Mouse (Mus musculus) limb, embryonic 12.5 days (tissue): Measurements from ENCODE around the gene Smim12. TPM values are rescaled to one million over a fixed set of nuclear protein-coding genes. Genes with fewer than 3 reads are reported as not detected.

Source experiments
- ATAC-seq: fragments of 200-750 bp; cut with Nextera tagmentation; 2 replicates; pipeline ENCODE4 v1.8.0; 2017; ENCODE audit warnings: low read depth, moderate TSS enrichment; ENCODE audit not compliant: insufficient number of reproducible peaks, insufficient read depth, low FRiP score, low TSS enrichment
- H3K27ac ChIP-seq: fragments of 300-500 bp; sonication (generic); 2 replicates; pipeline ENCODE4 v1.5.1; 2016; ENCODE audit warnings: mild to moderate bottlenecking, moderate library complexity
- H3K27me3 ChIP-seq: fragments of 300-500 bp; sonication (generic); 2 replicates; pipeline ENCODE4 v1.6.1; 2016; ENCODE audit warnings: mild to moderate bottlenecking, moderate library complexity
- H3K36me3 ChIP-seq: fragments of 300-500 bp; sonication (generic); 2 replicates; pipeline ENCODE4 v1.6.1; 2016; ENCODE audit warnings: mild to moderate bottlenecking, moderate library complexity
- H3K4me1 ChIP-seq: fragments of 300-500 bp; sonication (generic); replicated peaks from 2 replicates; pipeline ENCODE4 v1.6.1; 2016
- H3K4me2 ChIP-seq: fragments of 300-500 bp; sonication (generic); 2 replicates; pipeline ENCODE4 v1.6.1; 2016; ENCODE audit warnings: mild to moderate bottlenecking, moderate library complexity
- H3K4me3 ChIP-seq: fragments of 300-500 bp; sonication (generic); replicated peaks from 2 replicates; pipeline ENCODE4 v1.5.1; 2016; ENCODE audit warnings: mild to moderate bottlenecking
- H3K9ac ChIP-seq: fragments of 300-500 bp; sonication (generic); replicated peaks from 2 replicates; pipeline ENCODE4 v1.6.1; 2016; ENCODE audit warnings: mild to moderate bottlenecking, moderate library complexity
- H3K9me3 ChIP-seq: fragments of 300-500 bp; sonication (generic); 2 replicates; pipeline ENCODE4 v1.6.1; 2016; ENCODE audit warnings: mild to moderate bottlenecking, moderate library complexity
- WGBS: fragments of 180-500 bp; shearing (Covaris S2); methylation state at CpG from one replicate; pipeline ENCODE4 v1.1.7; 2016; 5-methylcytosine and 5-hydroxymethylcytosine counted together
- polyA plus RNA-seq: library from polyadenylated mRNA; unstranded; fragments of >200 nt; fragmentation: Nextera tagmentation; extraction: Ambion mirVana; gene quantifications from 2 replicates; pipeline ENCODE4 v1.2.1, GENCODE M21; 2016

The Smim12 gene
- polyA plus RNA-seq, result 49.0 and 52.5 TPM in 2 replicates

GRCm38 (mm10) chr4:127243552-127243951, at the start of gene Smim12:
TSS of gene Smim12 (plus strand) at chr4:127243784.
- Histone ChIP-seq H3K9ac (peak within 1 kb of the TSS; percentile 84), H3K4me3 (peak within 1 kb of the TSS; percentile 96), H3K9me3 (no peaks in the 10 kb centered on the region), H3K27me3 (peaks cover 4% of the 10 kb centered on the region), H3K4me2 (peak within 1 kb of the TSS; percentile 93), H3K4me1 (peaks cover 10% of the 10 kb centered on the region), H3K36me3 (peaks cover 22% of the 10 kb centered on the region), H3K27ac (no peak within 1 kb of the TSS)
- WGBS, result under 1% methylated on average over 29 of the region's 29 CpGs
- peak; percentile 92 for ATAC-seq

DNA sequence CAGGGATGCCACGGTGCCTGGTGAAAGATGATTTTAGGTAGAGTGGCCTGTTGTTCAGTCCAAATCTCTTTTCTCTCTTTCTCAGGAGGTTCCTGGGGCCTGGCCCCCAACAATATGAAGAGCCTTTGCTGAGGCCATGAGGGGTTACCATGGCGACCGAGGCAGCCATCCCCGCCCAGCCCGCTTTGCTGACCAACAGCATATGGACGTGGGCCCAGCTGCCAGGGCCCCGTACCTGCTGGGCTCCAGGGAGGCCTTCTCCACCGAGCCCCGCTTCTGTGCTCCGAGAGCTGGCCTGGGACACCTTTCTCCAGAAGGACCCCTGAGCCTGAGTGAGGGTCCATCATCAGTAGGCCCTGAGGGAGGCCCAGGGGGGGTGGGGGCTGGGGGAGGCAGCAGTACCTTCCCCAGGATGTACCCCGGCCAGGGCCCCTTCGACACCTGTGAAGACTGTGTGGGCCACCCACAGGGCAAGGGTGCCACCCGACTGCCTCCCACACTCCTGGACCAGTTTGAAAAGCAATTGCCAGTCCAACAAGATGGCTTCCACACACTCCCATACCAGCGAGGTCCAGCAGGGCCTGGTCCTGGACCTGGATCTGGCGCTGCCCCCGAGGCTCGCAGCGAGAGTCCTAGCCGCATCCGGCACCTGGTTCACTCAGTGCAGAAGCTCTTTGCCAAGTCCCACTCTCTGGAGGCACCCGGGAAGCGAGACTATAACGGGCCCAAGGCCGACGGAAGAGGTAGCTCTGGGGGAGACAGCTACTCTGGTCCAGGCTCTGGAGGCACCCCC, 48.9 kb upstream of the Smim12 start:
- Histone ChIP-seq H3K27ac (no peak overlapping the region), H3K9ac (no peak overlapping the region), H3K36me3 (no peaks in the 10 kb centered on the region), H3K9me3 (no peaks in the 10 kb centered on the region), H3K4me3 (no peak overlapping the region), H3K27me3 (peaks cover 37% of the 10 kb centered on the region), H3K4me1 (0 out of 2 replicates have a peak, but pooled peaks cover 5% of the 10 kb centered on the region), H3K4me2 (no peak overlapping the region)
- WGBS, result 86% methylated on average over 25 of the region's 25 CpGs
- no peak for ATAC-seq

DNA sequence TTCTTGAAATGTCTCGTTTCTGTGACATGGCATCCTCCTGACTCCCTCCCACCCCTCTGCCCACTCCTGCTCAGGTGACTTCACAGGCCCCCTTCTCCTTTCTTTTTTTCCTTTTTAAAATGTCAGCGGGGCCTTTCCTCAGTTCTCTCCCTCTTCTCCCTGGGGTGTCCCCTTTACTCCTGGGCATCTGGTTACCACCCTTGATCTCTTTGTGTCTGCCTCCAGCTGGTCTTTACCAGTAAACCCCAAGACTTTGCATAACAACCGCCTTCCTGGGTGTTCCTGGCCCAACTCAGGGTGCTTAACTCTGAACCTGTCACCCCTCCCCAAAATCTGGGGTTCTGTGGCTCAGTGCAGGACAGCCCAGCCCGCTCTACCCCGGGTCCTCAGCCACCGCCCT, 45.0 kb upstream of the Smim12 start:
- Histone ChIP-seq H3K4me2 (no peak overlapping the region), H3K27ac (no peak overlapping the region), H3K27me3 (peaks cover 28% of the 10 kb centered on the region), H3K4me1 (peaks cover 14% of the 10 kb centered on the region; the same call in 1 of the 2 replicates), H3K36me3 (no peaks in the 10 kb centered on the region), H3K4me3 (no peak overlapping the region), H3K9me3 (no peaks in the 10 kb centered on the region), H3K9ac (no peak overlapping the region)
- 37% methylated on average over 6 of the region's 6 CpGs for WGBS
- ATAC-seq, result no peak

DNA sequence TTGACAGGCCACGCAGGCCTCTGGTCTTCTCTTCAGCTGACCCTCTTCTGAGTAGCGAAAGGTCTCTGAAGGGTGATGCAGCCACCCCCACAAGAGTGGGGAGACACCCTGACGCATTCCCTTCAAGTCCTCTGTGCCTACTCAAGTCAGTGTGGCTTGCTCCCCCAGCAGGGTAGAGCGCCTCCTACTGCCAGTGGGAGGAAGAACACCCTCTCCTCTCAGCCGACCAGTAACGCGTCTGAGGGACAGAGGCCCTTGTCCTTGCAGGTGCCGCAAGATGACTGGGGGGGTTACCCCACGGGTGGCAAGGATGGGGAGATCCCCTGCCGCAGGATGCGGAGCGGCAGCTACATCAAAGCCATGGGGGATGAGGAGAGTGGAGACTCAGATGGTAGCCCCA, 44.2 kb upstream of the Smim12 start:
- ATAC-seq, result no peak
- no peaks in the 10 kb centered on the region for H3K36me3 ChIP-seq
- H3K4me3 ChIP-seq, result no peak overlapping the region
- peaks cover 28% of the 10 kb centered on the region for H3K27me3 ChIP-seq
- WGBS, result 61% methylated on average over 12 of the region's 12 CpGs
- H3K9me3 ChIP-seq, result no peaks in the 10 kb centered on the region
- H3K4me2 ChIP-seq, result no peak overlapping the region
- no peak overlapping the region for H3K27ac ChIP-seq
- no peak overlapping the region for H3K9ac ChIP-seq
- H3K4me1 ChIP-seq, result peaks cover 11% of the 10 kb centered on the region; the same call in 1 of the 2 replicates

DNA sequence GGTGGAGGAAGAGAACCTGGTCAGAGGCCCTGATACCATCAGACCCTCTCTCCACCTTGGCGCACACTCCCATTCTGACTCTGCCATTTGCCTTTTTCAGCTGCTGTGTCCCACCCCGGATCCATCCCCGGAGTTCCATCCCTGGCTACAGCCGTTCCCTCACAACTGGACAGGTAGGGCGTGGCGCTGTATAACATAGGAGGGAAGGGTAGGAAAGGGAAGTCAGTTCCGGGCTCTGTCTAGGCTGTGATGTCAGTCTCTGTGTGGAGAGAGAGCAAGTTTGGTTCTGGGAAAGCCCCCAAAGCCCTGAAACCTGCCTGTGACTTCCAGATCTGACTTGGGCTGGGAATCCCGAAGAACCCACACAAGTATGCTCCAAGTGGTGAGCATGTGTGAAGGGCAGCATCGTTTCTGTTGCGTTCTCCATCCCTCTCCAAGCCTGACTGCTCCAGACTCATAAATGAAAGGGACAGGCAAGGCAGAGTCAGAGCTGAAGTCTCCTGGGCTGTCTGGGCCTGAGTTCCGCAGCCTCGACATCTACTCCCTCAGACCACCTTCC, 43.3 kb upstream of the Smim12 start:
- ATAC-seq, result no peak
- WGBS, result 91% methylated on average over 12 of the region's 12 CpGs
- Histone ChIP-seq H3K27me3 (peaks cover 28% of the 10 kb centered on the region), H3K9ac (no peak overlapping the region), H3K36me3 (no peaks in the 10 kb centered on the region), H3K4me2 (no peak overlapping the region), H3K27ac (no peak overlapping the region), H3K9me3 (no peaks in the 10 kb centered on the region), H3K4me3 (no peak overlapping the region), H3K4me1 (peaks cover 11% of the 10 kb centered on the region; the same call in 1 of the 2 replicates)

GRCm38 (mm10) chr4:127200769-127201617, 42.6 kb upstream of the Smim12 start:
- H3K27ac ChIP-seq, result no peak overlapping the region
- H3K36me3 ChIP-seq, result no peaks in the 10 kb centered on the region
- H3K4me3 ChIP-seq, result no peak overlapping the region
- H3K9me3 ChIP-seq, result no peaks in the 10 kb centered on the region
- H3K9ac ChIP-seq, result no peak overlapping the region
- no peak overlapping the region for H3K4me2 ChIP-seq
- ATAC-seq, result 0 out of 2 replicates have a peak, but pooled peaks have one; percentile 37
- 70% methylated on average over 13 of the region's 13 CpGs for WGBS
- peaks cover 28% of the 10 kb centered on the region for H3K27me3 ChIP-seq
- H3K4me1 ChIP-seq, result peaks cover 11% of the 10 kb centered on the region; the same call in 1 of the 2 replicates

DNA sequence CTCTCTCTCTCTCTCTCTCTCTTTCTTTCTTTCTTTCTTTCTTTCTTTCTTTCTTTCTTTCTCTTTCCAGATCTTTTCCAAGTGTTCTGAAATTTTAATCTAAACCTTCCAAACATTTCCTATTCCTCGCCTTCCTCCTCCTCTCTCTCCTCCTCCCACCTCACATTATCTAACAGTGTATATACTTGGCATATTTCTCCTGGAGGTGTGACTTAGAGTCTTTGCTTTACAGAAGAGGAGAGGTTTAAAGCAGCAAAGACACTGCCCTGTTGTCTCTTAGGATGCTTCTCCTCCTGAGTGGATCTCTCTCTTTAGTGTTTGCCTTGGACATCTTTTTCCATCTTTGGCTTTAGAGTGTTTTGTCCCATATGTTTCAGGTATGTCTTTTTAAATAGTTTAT, 40.5 kb upstream of the Smim12 start:
- H3K27me3 ChIP-seq, result peaks cover 16% of the 10 kb centered on the region
- peaks cover 11% of the 10 kb centered on the region; the same call in 1 of the 2 replicates for H3K4me1 ChIP-seq
- no peak overlapping the region for H3K4me3 ChIP-seq
- H3K4me2 ChIP-seq, result no peak overlapping the region
- no peak for ATAC-seq
- 100% methylated on average over 1 of the region's 1 CpGs for WGBS
- no peaks in the 10 kb centered on the region for H3K9me3 ChIP-seq
- no peaks in the 10 kb centered on the region for H3K36me3 ChIP-seq
- H3K27ac ChIP-seq, result no peak overlapping the region
- no peak overlapping the region for H3K9ac ChIP-seq

DNA sequence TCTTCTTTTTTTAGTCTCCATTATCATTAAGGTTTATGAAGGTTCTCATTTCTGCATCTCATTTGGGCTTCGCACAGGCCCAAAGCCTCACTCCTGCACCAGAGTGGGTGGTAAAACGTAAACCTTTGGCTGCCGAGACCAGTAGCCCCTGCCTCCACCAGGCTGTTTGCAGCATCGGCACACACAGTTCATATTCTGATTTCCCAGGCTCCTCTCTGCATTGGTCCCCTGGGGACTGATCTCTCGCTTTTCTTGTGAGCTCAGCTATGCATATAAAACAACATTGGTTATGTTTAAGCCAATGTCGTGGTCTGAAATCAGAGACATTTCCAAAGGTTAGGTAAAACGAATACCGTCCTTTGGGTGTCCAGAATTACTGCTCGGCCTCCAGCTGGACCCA, 32.3 kb upstream of the Smim12 start:
- peaks cover 48% of the 10 kb centered on the region for H3K27me3 ChIP-seq
- H3K9me3 ChIP-seq, result no peaks in the 10 kb centered on the region
- H3K4me3 ChIP-seq, result no peak overlapping the region
- WGBS, result 70% methylated on average over 9 of the region's 9 CpGs
- no peak for ATAC-seq
- H3K36me3 ChIP-seq, result no peaks in the 10 kb centered on the region
- H3K27ac ChIP-seq, result no peak overlapping the region
- no peak overlapping the region for H3K4me2 ChIP-seq
- H3K9ac ChIP-seq, result no peak overlapping the region
- H3K4me1 ChIP-seq, result peaks cover 3% of the 10 kb centered on the region

DNA sequence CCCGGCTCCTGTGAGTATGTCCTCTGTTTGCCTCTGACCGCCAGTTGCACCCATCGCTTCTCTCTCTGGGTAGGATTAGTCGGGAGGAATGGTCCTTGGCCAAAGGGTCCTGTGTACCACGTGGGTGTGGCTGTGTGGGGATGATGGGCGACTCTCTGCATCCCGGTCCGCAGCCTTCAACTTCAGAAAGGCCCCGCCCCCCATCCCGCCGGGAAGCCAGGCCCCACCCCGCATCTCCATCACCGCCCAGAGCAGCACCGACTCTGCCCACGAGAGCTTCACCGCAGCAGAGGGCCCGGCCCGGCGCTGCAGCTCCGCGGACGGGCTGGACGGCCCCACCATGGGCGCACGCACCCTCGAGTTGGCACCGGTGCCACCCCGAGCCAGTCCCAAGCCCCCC, 29.1 kb upstream of the Smim12 start:
- H3K4me2 ChIP-seq, result peak overlapping the region; percentile 23
- H3K4me3 ChIP-seq, result peak overlapping the region; percentile 15; the same call in 1 of the 2 replicates
- WGBS, result 12% methylated on average over 28 of the region's 28 CpGs
- peaks cover 61% of the 10 kb centered on the region for H3K27me3 ChIP-seq
- H3K9ac ChIP-seq, result no peak overlapping the region; the same call in 1 of the 2 replicates
- H3K27ac ChIP-seq, result no peak overlapping the region
- no peaks in the 10 kb centered on the region for H3K36me3 ChIP-seq
- H3K4me1 ChIP-seq, result peaks cover 3% of the 10 kb centered on the region
- H3K9me3 ChIP-seq, result no peaks in the 10 kb centered on the region
- ATAC-seq, result no peak

DNA sequence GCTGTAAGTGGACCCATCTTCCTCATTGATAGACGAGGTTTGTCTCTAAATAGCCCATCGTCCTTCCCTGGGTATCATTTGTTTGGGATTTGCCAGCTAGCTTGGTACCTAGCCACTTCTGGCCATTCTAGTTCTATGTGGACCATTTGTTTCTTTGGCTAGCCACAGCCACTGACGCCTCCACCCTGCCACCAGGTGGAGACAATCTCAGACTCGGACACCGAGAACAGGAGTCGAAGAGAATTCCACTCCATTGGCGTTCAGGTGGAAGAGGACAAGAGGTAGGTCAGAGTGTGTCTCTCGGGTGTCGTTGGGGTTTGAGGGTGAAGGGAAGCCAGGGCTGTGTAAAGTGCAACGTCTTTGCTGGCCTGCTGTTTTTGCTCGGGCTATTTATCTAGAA, 28.5 kb upstream of the Smim12 start:
- Histone ChIP-seq H3K9ac (no peak overlapping the region), H3K36me3 (no peaks in the 10 kb centered on the region), H3K27ac (no peak overlapping the region), H3K27me3 (peaks cover 61% of the 10 kb centered on the region), H3K4me3 (no peak overlapping the region), H3K4me2 (no peak overlapping the region), H3K9me3 (no peaks in the 10 kb centered on the region), H3K4me1 (peaks cover 3% of the 10 kb centered on the region)
- ATAC-seq, result no peak
- 54% methylated on average over 11 of the region's 11 CpGs for WGBS

- H3K27ac ChIP-seq, result no peak overlapping the region
- no peaks in the 10 kb centered on the region for H3K36me3 ChIP-seq
- H3K9me3 ChIP-seq, result 0 out of 2 replicates have a peak, but pooled peaks cover 4% of the 10 kb centered on the region
- peaks cover 61% of the 10 kb centered on the region for H3K27me3 ChIP-seq
- H3K9ac ChIP-seq, result no peak overlapping the region
- no peak overlapping the region for H3K4me3 ChIP-seq
- no peak overlapping the region for H3K4me2 ChIP-seq
- H3K4me1 ChIP-seq, result peaks cover 3% of the 10 kb centered on the region
- 75% methylated on average over 6 of the region's 9 CpGs for WGBS
- ATAC-seq, result no peak
Observed at GRCm38 (mm10) chr4:127215799-127216198, 27.8 kb upstream of the Smim12 start.
